Mouse (Mus musculus) neural tube, embryonic 13.5 days (tissue): ENCODE results near the gene Keap1. TPM values are rescaled to one million over a fixed set of nuclear protein-coding genes. Genes with fewer than 3 reads are reported as not detected.
A peak's percentile ranks its signal among the peaks of the same experiment; 100 is the strongest.

Source experiments
- ATAC-seq: fragments of 200-750 bp; cut with Nextera tagmentation; 2 replicates; pipeline ENCODE4 v1.8.0; 2017; ENCODE audit warnings: low read depth, mild to moderate bottlenecking, moderate TSS enrichment, moderate library complexity
- H3K27ac ChIP-seq: fragments of 300-500 bp; sonication (generic); replicated peaks from 2 replicates; pipeline ENCODE4 v1.5.1; 2015; ENCODE audit warnings: moderate library complexity, mild to moderate bottlenecking, inconsistent platforms
- H3K27me3 ChIP-seq: fragments of 300-500 bp; sonication (generic); 2 replicates; pipeline ENCODE4 v1.6.1; 2015; ENCODE audit warnings: mild to moderate bottlenecking, inconsistent platforms
- H3K36me3 ChIP-seq: fragments of 300-500 bp; sonication (generic); 2 replicates; pipeline ENCODE4 v1.6.1; 2015; ENCODE audit warnings: mild to moderate bottlenecking, inconsistent platforms
- H3K4me1 ChIP-seq: fragments of 300-500 bp; sonication (generic); replicated peaks from 2 replicates; pipeline ENCODE4 v1.6.1; 2015; ENCODE audit warnings: inconsistent platforms
- H3K4me2 ChIP-seq: fragments of 300-500 bp; sonication (generic); 2 replicates; pipeline ENCODE4 v1.6.1; 2015; ENCODE audit warnings: inconsistent platforms, mild to moderate bottlenecking, moderate library complexity
- H3K4me3 ChIP-seq: fragments of 300-500 bp; sonication (generic); 2 replicates; pipeline ENCODE4 v1.5.1; 2015; ENCODE audit warnings: mild to moderate bottlenecking, inconsistent platforms
- H3K9ac ChIP-seq: fragments of 300-500 bp; sonication (generic); 2 replicates; pipeline ENCODE4 v1.6.1; 2015; ENCODE audit warnings: moderate library complexity, mild to moderate bottlenecking, inconsistent platforms
- H3K9me3 ChIP-seq: fragments of 300-500 bp; sonication (generic); 2 replicates; pipeline ENCODE4 v1.6.1; 2016; ENCODE audit warnings: inconsistent platforms
- WGBS: fragments of 180-500 bp; shearing (Covaris S2); methylation state at CpG from one replicate; pipeline ENCODE4 v1.1.7; 2015; 5-methylcytosine and 5-hydroxymethylcytosine counted together
- polyA plus RNA-seq: library from polyadenylated mRNA; unstranded; fragments of >200 nt; fragmentation: Nextera tagmentation; extraction: Ambion mirVana; gene quantifications from 2 replicates; pipeline ENCODE4 v1.2.1, GENCODE M21; 2015

Gene Keap1
- polyA plus RNA-seq, result 60.9 and 64.4 TPM in 2 replicates

DNA sequence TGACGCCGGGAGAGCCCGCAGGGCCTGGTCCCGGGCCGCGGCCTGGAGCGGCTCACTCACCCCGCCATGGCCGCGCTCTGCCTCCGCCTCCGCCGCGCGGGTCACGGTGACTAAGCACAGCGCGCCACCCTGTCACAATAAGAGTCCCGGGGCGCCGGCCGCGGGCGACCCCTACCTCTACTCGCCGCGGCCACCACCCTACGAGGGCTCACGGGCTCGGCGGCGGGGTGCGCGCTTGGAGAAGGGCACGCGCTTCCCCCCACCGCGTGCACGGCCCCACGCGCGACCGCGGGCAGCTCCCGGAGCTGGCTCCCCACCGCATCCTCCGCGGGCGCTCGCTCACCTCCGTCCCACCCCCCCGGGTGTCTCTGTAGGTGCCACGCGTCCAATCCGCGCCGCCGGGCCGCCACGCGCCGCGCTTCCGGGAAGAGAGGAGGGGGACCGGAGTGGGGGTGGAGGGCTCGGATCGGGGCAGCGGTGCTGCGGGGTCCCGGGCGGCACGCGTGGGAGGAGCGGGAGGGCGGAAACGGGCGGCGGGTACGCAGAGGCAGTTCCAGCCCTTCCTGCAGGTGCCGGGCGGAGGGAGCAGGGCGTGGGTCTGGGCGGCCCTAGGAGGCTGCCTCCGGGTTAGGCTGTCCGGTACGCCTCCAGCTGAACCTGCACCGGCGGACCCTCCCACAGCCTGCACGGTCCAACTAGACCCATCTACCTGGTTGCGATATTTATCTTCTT is at the start of gene Keap1:
Gene Keap1, minus strand, starts transcription at position 629 of the 732 bp plus-strand sequence.
- H3K9me3 ChIP-seq, result no peaks in the 10 kb centered on the region
- under 1% methylated on average over 90 of the region's 90 CpGs for WGBS
- peak within 1 kb of the TSS; percentile 73 for H3K4me3 ChIP-seq
- peak within 1 kb of the TSS; percentile 95 for H3K9ac ChIP-seq
- peaks cover 24% of the 10 kb centered on the region for H3K27me3 ChIP-seq
- H3K4me1 ChIP-seq, result peaks cover 42% of the 10 kb centered on the region
- H3K27ac ChIP-seq, result peak within 1 kb of the TSS; percentile 94
- ATAC-seq, result peak; percentile 88
- peak within 1 kb of the TSS; percentile 75 for H3K4me2 ChIP-seq
- peaks cover 27% of the 10 kb centered on the region for H3K36me3 ChIP-seq

DNA sequence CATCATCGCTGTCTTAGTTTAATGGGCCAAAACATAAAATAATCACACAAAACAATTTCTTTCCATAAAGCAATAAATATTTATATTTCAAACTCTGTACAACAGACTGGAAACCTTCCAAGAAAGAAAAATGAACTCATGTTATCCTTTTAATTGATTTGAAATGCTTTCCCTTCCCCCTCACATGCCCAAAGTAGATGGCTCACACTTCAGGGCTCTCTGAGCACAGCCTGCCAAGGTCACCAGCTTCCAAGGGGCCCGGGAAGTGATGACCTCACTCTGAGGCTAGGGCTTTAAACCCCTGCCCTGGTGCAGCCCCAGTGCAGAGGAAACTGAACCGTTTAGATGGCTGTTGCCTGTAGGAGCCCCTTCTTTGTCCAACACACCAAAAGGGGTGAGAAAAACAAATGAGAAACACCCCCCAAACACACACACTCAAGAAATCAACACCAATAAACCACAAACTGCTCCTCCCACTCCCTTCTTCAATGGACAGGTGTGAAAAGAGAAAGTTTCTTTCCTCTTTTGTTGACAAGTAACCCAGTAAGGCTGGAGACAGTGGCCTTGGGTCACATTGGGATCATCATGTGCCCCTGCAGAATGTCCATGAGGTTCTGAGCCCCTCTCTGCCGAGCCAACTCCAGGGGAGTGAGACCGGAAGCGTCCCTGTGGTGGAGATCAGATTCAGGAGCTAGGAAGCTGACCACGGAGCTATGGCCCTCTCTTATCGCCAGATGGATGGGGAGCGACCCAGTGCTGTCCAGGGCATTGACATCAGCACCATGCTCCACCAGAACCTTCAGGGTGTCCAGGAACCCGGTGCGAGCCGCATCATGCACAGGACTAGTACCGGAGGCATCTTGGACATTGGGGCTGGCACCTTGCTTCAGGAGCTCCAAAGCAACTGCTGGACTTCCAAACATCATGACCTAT is 49.5 kb upstream of the Keap1 start:
- no peaks in the 10 kb centered on the region for H3K9me3 ChIP-seq
- peak overlapping the region; percentile 80 for H3K9ac ChIP-seq
- H3K27me3 ChIP-seq, result no peaks in the 10 kb centered on the region
- peak overlapping the region; percentile 81 for H3K4me3 ChIP-seq
- no peak for ATAC-seq
- WGBS, result 79% methylated on average over 13 of the region's 13 CpGs
- H3K27ac ChIP-seq, result peak overlapping the region; percentile 89
- H3K4me2 ChIP-seq, result peak overlapping the region; percentile 86
- H3K4me1 ChIP-seq, result peaks cover 44% of the 10 kb centered on the region
- H3K36me3 ChIP-seq, result peaks cover 18% of the 10 kb centered on the region

GRCm38 (mm10) chr9:21287571-21288402 is 48.6 kb upstream of the Keap1 start, which contains the start of gene Kri1:
Kri1 (minus strand) TSS chr9:21287969.
- peak; percentile 70 for ATAC-seq
- H3K9me3 ChIP-seq, result no peaks in the 10 kb centered on the region
- H3K4me1 ChIP-seq, result peaks cover 44% of the 10 kb centered on the region
- peak within 1 kb of the TSS; percentile 86 for H3K4me2 ChIP-seq
- WGBS, result under 1% methylated on average over 59 of the region's 59 CpGs
- H3K27ac ChIP-seq, result peak within 1 kb of the TSS; percentile 89
- peak within 1 kb of the TSS; percentile 81 for H3K4me3 ChIP-seq
- H3K36me3 ChIP-seq, result peaks cover 22% of the 10 kb centered on the region
- H3K27me3 ChIP-seq, result no peaks in the 10 kb centered on the region
- H3K9ac ChIP-seq, result peak within 1 kb of the TSS; percentile 80

DNA sequence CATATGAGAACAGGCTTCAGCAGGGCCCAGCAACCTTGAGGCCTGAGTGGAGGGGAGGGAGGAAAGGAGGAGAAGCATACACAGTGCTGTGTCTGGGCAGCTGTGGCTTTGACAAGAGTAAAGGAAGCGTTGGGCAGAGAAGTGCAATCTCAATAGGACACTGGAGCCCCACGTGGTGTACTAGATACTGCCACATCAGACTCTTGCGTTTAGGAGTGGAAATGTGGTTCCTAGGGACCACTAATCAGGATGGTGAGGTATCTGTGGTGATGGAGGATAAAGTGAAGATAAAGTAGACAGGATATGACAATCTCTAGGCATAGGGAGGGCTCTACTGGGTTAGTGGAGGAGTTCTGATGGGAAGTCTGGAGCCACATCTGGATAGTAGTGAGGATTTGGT is 47.6 kb upstream of the Keap1 start:
- peak overlapping the region; percentile 89 for H3K27ac ChIP-seq
- 65% methylated on average over 3 of the region's 3 CpGs for WGBS

GRCm38 (mm10) chr9:21283994-21284393 is 44.8 kb upstream of the Keap1 start:
- Histone ChIP-seq H3K9ac (no peak overlapping the region), H3K4me3 (no peak overlapping the region), H3K4me2 (no peak overlapping the region), H3K27me3 (no peaks in the 10 kb centered on the region), H3K4me1 (peaks cover 25% of the 10 kb centered on the region), H3K9me3 (no peaks in the 10 kb centered on the region), H3K36me3 (peaks cover 58% of the 10 kb centered on the region), H3K27ac (no peak overlapping the region)
- WGBS, result 88% methylated on average over 3 of the region's 3 CpGs
- no peak for ATAC-seq

More for the DNA sequence above, 47.6 kb upstream of the Keap1 start:
- Histone ChIP-seq H3K9me3 (no peaks in the 10 kb centered on the region), H3K27me3 (no peaks in the 10 kb centered on the region), H3K4me1 (peaks cover 42% of the 10 kb centered on the region), H3K36me3 (peaks cover 31% of the 10 kb centered on the region), H3K9ac (peak overlapping the region; percentile 80), H3K4me3 (peak overlapping the region; percentile 81), H3K4me2 (peak overlapping the region; percentile 86)
- no peak for ATAC-seq

DNA sequence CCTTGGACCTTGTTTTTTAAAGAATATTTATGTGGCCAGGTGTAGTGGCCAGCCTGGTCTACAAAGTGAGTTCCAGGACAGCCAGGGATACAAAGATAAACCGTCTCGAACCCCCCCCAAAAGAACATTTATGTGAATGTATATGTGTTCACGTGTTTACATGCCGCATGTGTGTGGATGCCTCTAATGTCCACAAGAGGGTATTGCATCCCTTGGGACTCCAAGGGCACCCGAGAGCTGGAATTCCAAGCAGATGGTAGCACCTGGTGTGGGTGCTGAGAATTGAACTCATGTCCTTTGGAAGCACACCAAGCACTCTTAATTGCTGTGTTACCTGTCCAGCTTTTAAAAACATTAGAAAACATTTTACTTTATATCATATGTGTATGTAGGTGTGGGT is 44.4 kb upstream of the Keap1 start:
- Histone ChIP-seq H3K9me3 (no peaks in the 10 kb centered on the region), H3K36me3 (peaks cover 62% of the 10 kb centered on the region), H3K4me2 (no peak overlapping the region), H3K4me1 (peaks cover 21% of the 10 kb centered on the region), H3K4me3 (no peak overlapping the region), H3K27ac (no peak overlapping the region), H3K9ac (no peak overlapping the region), H3K27me3 (no peaks in the 10 kb centered on the region)
- WGBS, result 90% methylated on average over 5 of the region's 5 CpGs
- no peak for ATAC-seq

DNA sequence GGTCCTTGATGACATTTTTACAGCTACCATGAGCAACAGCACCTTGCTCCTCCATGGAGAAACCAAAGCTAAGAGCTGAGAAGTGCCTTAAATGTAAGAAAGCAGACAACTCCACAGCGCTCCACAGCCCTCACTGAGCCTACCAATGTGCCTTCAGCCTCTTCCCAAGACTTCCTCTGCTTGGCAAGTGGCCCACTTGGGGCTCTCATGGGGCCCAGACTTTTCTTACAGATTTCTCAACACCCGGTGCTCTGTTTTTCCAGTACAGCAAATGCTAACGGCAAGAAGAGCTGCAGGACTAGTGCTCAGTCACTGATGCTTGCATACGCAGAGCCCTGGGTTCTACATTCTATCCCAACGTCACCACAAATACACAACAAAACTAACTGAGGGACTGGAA is 38.6 kb upstream of the Keap1 start:
- no peaks in the 10 kb centered on the region for H3K4me1 ChIP-seq
- H3K27ac ChIP-seq, result no peak overlapping the region
- WGBS, result 94% methylated on average over 5 of the region's 5 CpGs
- no peak overlapping the region for H3K4me3 ChIP-seq
- H3K4me2 ChIP-seq, result no peak overlapping the region
- ATAC-seq, result no peak
- H3K9ac ChIP-seq, result no peak overlapping the region
- H3K9me3 ChIP-seq, result no peaks in the 10 kb centered on the region
- no peaks in the 10 kb centered on the region for H3K27me3 ChIP-seq
- peaks cover 97% of the 10 kb centered on the region for H3K36me3 ChIP-seq

DNA sequence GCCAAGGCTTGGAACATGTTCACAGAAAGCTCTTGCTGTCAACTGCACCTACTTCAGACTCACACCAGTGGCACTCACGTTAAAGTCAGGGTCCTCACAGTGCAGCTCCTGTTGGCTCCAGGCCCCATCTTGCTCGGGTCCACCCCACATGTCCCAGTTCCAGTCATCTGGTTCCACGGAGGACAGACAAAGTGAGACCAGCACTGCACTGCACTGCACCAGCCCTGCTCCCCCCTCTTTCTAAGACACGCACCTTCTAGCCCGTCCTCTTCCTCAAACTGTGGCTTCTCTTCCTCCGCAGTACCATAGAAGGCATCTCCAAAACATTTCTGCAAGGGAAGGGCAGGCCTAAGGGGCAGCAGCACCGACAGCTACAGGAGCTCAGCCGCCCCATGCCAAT is 37.1 kb upstream of the Keap1 start:
- Histone ChIP-seq H3K36me3 (peaks cover 98% of the 10 kb centered on the region), H3K4me3 (no peak overlapping the region), H3K4me2 (no peak overlapping the region), H3K4me1 (no peaks in the 10 kb centered on the region), H3K9me3 (no peaks in the 10 kb centered on the region), H3K9ac (no peak overlapping the region), H3K27me3 (no peaks in the 10 kb centered on the region), H3K27ac (no peak overlapping the region)
- no peak; the same call in 1 of the 2 replicates for ATAC-seq
- 91% methylated on average over 8 of the region's 8 CpGs for WGBS

- H3K4me2 ChIP-seq, result no peak overlapping the region
- H3K4me1 ChIP-seq, result no peaks in the 10 kb centered on the region
- H3K9me3 ChIP-seq, result no peaks in the 10 kb centered on the region
- WGBS, result 89% methylated on average over 12 of the region's 12 CpGs
- no peak overlapping the region for H3K4me3 ChIP-seq
- no peak overlapping the region for H3K27ac ChIP-seq
- H3K9ac ChIP-seq, result no peak overlapping the region
- peaks cover 98% of the 10 kb centered on the region for H3K36me3 ChIP-seq
- ATAC-seq, result no peak
- H3K27me3 ChIP-seq, result no peaks in the 10 kb centered on the region
These were observed 36.6 kb upstream of the Keap1 start for GRCm38 (mm10) chr9:21275727-21276126.

GRCm38 (mm10) chr9:21275013-21275710 is 36.0 kb upstream of the Keap1 start:
- no peaks in the 10 kb centered on the region for H3K27me3 ChIP-seq
- peaks cover 99% of the 10 kb centered on the region for H3K36me3 ChIP-seq
- 88% methylated on average over 7 of the region's 7 CpGs for WGBS
- H3K9ac ChIP-seq, result no peak overlapping the region
- ATAC-seq, result no peak
- no peak overlapping the region for H3K4me2 ChIP-seq
- no peak overlapping the region for H3K27ac ChIP-seq
- H3K4me1 ChIP-seq, result no peaks in the 10 kb centered on the region
- H3K9me3 ChIP-seq, result no peaks in the 10 kb centered on the region
- no peak overlapping the region for H3K4me3 ChIP-seq

- Histone ChIP-seq H3K4me3 (no peak overlapping the region), H3K4me1 (no peaks in the 10 kb centered on the region), H3K9me3 (no peaks in the 10 kb centered on the region), H3K27me3 (no peaks in the 10 kb centered on the region), H3K27ac (no peak overlapping the region), H3K9ac (no peak overlapping the region), H3K36me3 (peaks cover 98% of the 10 kb centered on the region), H3K4me2 (no peak overlapping the region)
- WGBS, result 97% methylated on average over 3 of the region's 3 CpGs
- ATAC-seq, result no peak
These were observed 35.2 kb upstream of the Keap1 start for GRCm38 (mm10) chr9:21274336-21274735.
